Mouse (Mus musculus): ENCODE data around the gene Cacfd1. TPM values are rescaled to one million over a fixed set of nuclear protein-coding genes. Genes with fewer than 3 reads are reported as not detected.

The Cacfd1 gene
- 11.0 and 11.2 TPM in 2 replicates for polyA plus RNA-seq (2012; rRNA removed)

GRCm38 (mm10) chr2:27009714-27010244 lies at the start of gene Cacfd1:
Gene Cacfd1 (plus strand): TSS chr2:27009926.

GRCm38 (mm10) chr2:26963923-26964723 lies 45.6 kb upstream of the Cacfd1 start, which contains the start of gene Rexo4:
Gene Rexo4 (minus strand): TSS chr2:26964386.

GRCm38 (mm10) chr2:26973116-26973515 lies 36.6 kb upstream of the Cacfd1 start, which contains the start of gene Adamts13:
Gene Adamts13 (plus strand): TSS chr2:26973416.

GRCm38 (mm10) chr2:27027618-27028436 lies 18.1 kb downstream of the Cacfd1 start, which contains the start of gene Slc2a6:
Gene Slc2a6 (minus strand): TSS chr2:27027998.

Other genes starting within 250 kb of the Cacfd1 start
- not detected in 2 replicates for gene Abo, start 144.9 kb upstream of the Cacfd1 start, polyA plus RNA-seq (2012; rRNA removed)
- gene Surf6, start 107.0 kb upstream of the Cacfd1 start, polyA plus RNA-seq (2012; rRNA removed), result 10.9 and 11.1 TPM in 2 replicates
- 13.2 and 15.1 TPM in 2 replicates for gene Med22, start 99.2 kb upstream of the Cacfd1 start, polyA plus RNA-seq (2012; rRNA removed)
- 1,213 and 1,404 TPM in 2 replicates for gene Rpl7a, start 99.2 kb upstream of the Cacfd1 start, polyA plus RNA-seq (2012; rRNA removed)
- gene Surf2, start 93.6 kb upstream of the Cacfd1 start, polyA plus RNA-seq (2012; rRNA removed), result 25.1 and 28.9 TPM in 2 replicates
- gene Surf1, start 93.4 kb upstream of the Cacfd1 start, polyA plus RNA-seq (2012; rRNA removed), result 22.5 and 28.2 TPM in 2 replicates
- 45.6 and 55.0 TPM in 2 replicates for gene Surf4, start 76.0 kb upstream of the Cacfd1 start, polyA plus RNA-seq (2012; rRNA removed)
- gene Stkld1, start 75.9 kb upstream of the Cacfd1 start, polyA plus RNA-seq (2012; rRNA removed), result 0.02 TPM in 1 of 2 replicates, not detected in the other
- gene Rexo4, start 45.5 kb upstream of the Cacfd1 start, polyA plus RNA-seq (2012; rRNA removed), result 20.8 and 21.0 TPM in 2 replicates
- gene Adamts13, start 36.5 kb upstream of the Cacfd1 start, polyA plus RNA-seq (2012; rRNA removed), result 1.6 TPM in 2 replicates
- gene Slc2a6, start 18.1 kb downstream of the Cacfd1 start, polyA plus RNA-seq (2012; rRNA removed), result 0.12 and 0.15 TPM in 2 replicates
- 0.71 TPM in 1 of 2 replicates, not detected in the other for gene Mymk, start 62.3 kb downstream of the Cacfd1 start, polyA plus RNA-seq (2012; rRNA removed)
- gene Adamtsl2, start 69.5 kb downstream of the Cacfd1 start, polyA plus RNA-seq (2012; rRNA removed), result 0.37 and 0.44 TPM in 2 replicates
- 0.01 and 0.02 TPM in 2 replicates for gene Fam163b, start 132.6 kb downstream of the Cacfd1 start, polyA plus RNA-seq (2012; rRNA removed)
- gene Dbh, start 155.3 kb downstream of the Cacfd1 start, polyA plus RNA-seq (2012; rRNA removed), result not detected in 2 replicates
- gene Sardh, start 238.4 kb downstream of the Cacfd1 start, polyA plus RNA-seq (2012; rRNA removed), result 22.1 and 22.4 TPM in 2 replicates